8 mouse cellular contexts compared by ENCODE assay signal in the genomic region with DNA sequence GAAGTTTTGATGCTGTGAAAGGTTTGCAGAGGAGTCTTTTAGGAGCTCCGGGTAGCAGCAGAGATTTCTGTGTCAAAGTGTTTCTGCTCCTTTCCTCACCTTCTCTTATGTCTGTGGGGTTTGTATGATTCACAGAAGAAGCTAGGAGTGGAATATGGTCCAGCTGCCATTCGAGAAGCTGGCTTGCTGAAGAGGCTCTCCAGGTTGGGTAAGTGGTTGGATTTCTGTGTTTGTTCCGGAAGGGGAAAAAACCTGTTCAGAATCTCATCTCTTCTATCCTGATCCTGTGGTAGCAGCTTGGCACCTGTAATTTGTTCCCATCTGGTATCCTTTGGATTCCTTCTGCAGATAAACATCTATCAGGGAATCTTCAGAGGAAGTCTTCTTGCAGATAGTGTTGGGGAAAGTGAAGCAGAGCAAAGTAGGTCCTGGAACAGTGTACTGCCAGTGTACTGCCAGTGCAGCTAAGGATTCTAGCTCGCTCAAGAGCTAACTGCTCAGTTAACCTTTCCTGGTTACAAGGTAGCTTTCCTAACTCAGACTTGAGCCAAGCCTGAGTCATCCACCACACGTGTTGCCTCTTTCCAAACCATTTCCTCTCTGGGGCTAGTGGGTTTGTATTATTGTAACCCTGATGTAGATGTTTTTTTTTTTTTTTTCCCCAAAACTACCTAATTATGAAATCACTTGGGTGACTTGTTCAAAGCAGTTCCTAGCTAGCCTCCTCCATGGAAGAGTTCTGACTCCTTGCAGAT. TPM values are rescaled to one million over a fixed set of nuclear protein-coding genes. Genes with fewer than 3 reads are reported as not detected.
DNase-seq lines count a peak whose midpoint lies in the region; ATAC-seq and TF ChIP-seq lines count a peak whose summit lies in the region.

No protein-coding gene starts in this region.

- H3K4me1 ChIP-seq in hindbrain, embryonic 10.5 days (replicated peaks): peaks cover 18% of the 10 kb centered on the region
- peaks cover 27% of the 10 kb centered on the region for H3K4me1 ChIP-seq in megakaryocyte, embryonic 14.5 days

- CTCF ChIA-PET in Patski (lab: Charles Lee): interaction anchor here (1.2 to 1.8 kb wide), 2 partner anchors 10 to 13 kb away, joined by 4 to 5 read pairs; no protein-coding TSS in a partner anchor

- peak overlapping the region; percentile 62 for H3K4me3 ChIP-seq in hindbrain, embryonic 10.5 days
- H3K4me3 ChIP-seq in megakaryocyte, embryonic 14.5 days (replicated peaks): peak overlapping the region; percentile 75

- POLR2A ChIA-PET in Patski (lab: Charles Lee): interaction anchor here (0.7 kb wide), 1 partner anchor 354 kb away, joined by 3 read pairs; no protein-coding TSS in a partner anchor

- no peaks in the 10 kb centered on the region for H3K36me3 ChIP-seq in hindbrain, embryonic 10.5 days
- H3K36me3 ChIP-seq in megakaryocyte, embryonic 14.5 days (replicated peaks; ENCODE audit: low read length): no peaks in the 10 kb centered on the region

- ATAC-seq in Patski: peak; percentile 60

- H3K9me3 ChIP-seq in hindbrain, embryonic 10.5 days: no peaks in the 10 kb centered on the region
- H3K9me3 ChIP-seq in megakaryocyte, embryonic 14.5 days: peaks cover 6% of the 10 kb centered on the region; the same call in 1 of the 2 replicates

- no peak overlapping the region for H3K27ac ChIP-seq in hindbrain, embryonic 10.5 days

- in situ Hi-C loops in Patski (cut with MboI; ENCODE audit: low pct_unique_long_range_greater_than_20kb): no loop called here

- WGBS in hindbrain, embryonic 10.5 days: 31% methylated on average over 5 of the region's 5 CpGs

- TF ChIP-seq CTCF in Patski (IDR thresholded peaks at IDR 0.05): no peak

- DNase-seq in 3T3-L1 (ENCODE audit: low read depth, low spot score) (peak; percentile 65), Patski (ENCODE audit: low read depth, low spot score) (peak; percentile 57)
- no peak for DNase-seq in hindbrain, embryonic 10.5 days (ENCODE audit: low spot score)
- no peak for DNase-seq in Muller cell, postnatal 12 days (ENCODE audit: inconsistent ontology term)
- no peak for DNase-seq in layer of hippocampus, postnatal 25 days (ENCODE audit: extremely low spot score in 1 of 2, low spot score in 1 of 2)
- no peak for DNase-seq in ovary, postnatal 14 days (ENCODE audit: low spot score)
- DNase-seq in layer of hippocampus, adult 18-20 months (ENCODE audit: low spot score in 2 of 2): no peak

- H3K27me3 ChIP-seq in Patski: no peaks in the 10 kb centered on the region
- H3K27me3 ChIP-seq in hindbrain, embryonic 10.5 days (ENCODE audit: insufficient read depth, poor library complexity, severe bottlenecking): peaks cover 44% of the 10 kb centered on the region
- peaks cover 46% of the 10 kb centered on the region for H3K27me3 ChIP-seq in megakaryocyte, embryonic 14.5 days (replicated peaks)

RNA-seq across cellular contexts. Expression of a gene that starts 1.3 kb away (rescaled TPM):
- 20.4 TPM for polyA plus RNA-seq in Patski (2021)
- 4.4 TPM in 2 replicates for polyA plus RNA-seq in hindbrain, embryonic 10.5 days (2016; fragmentation: Nextera tagmentation; extraction: Ambion mirVana)
- 0.43 TPM in 1 of 2 replicates, not detected in the other for polyA plus RNA-seq in megakaryocyte, embryonic 14.5 days (2012; ENCODE audit: insufficient read depth, low replicate concordance)
- 1 to 10 TPM; 3.1 to 4.3 TPM for total RNA-seq in layer of hippocampus, postnatal 25 days (2021)
- total RNA-seq in layer of hippocampus, adult 18-20 months (2021): 1 to 10 TPM; 2.9 to 3.2 TPM

RNA-seq across cellular contexts. Expression of a gene that starts 40.6 kb away (rescaled TPM):
- polyA plus RNA-seq in Patski (2021): 116 TPM
- 105 and 109 TPM in 2 replicates for polyA plus RNA-seq in hindbrain, embryonic 10.5 days (2016; fragmentation: Nextera tagmentation; extraction: Ambion mirVana)
- polyA plus RNA-seq in megakaryocyte, embryonic 14.5 days (2012; ENCODE audit: insufficient read depth, low replicate concordance): 75.9 and 102 TPM in 2 replicates
- total RNA-seq in layer of hippocampus, postnatal 25 days (2021): 100 to 1,000 TPM; 147 to 174 TPM
- total RNA-seq in layer of hippocampus, adult 18-20 months (2021): 100 to 1,000 TPM; 181 to 184 TPM

RNA-seq across cellular contexts. Expression of a gene that starts 42.4 kb away (rescaled TPM):
- polyA plus RNA-seq in Patski (2021): 18.8 TPM
- 28.6 and 32.4 TPM in 2 replicates for polyA plus RNA-seq in hindbrain, embryonic 10.5 days (2016; fragmentation: Nextera tagmentation; extraction: Ambion mirVana)
- 1.2 TPM in 1 of 2 replicates, not detected in the other for polyA plus RNA-seq in megakaryocyte, embryonic 14.5 days (2012; ENCODE audit: insufficient read depth, low replicate concordance)
- total RNA-seq in layer of hippocampus, postnatal 25 days (2021): 10 to 100 TPM; 10.1 to 10.9 TPM
- 10 to 100 TPM in 1 of 2 experiments, 1 to 10 TPM in 1; 8.7 to 10.2 TPM for total RNA-seq in layer of hippocampus, adult 18-20 months (2021)

Comparison
In these comparisons a context has a peak if more than half of its experiments do, and no peak if none do; other contexts are left out.
1. DNase-seq: peak in 3T3-L1 (single experiment) and Patski (single experiment); none in hindbrain, embryonic 10.5 days (single experiment), Muller cell, postnatal 12 days (single experiment), layer of hippocampus, postnatal 25 days (0 of 2), ovary, postnatal 14 days (single experiment) and layer of hippocampus, adult 18-20 months (0 of 2).